Mouse (Mus musculus): Measurements from ENCODE around the gene Phf20.
A peak's percentile ranks its signal among the peaks of the same experiment; 100 is the strongest.

Phf20 gene

DNA sequence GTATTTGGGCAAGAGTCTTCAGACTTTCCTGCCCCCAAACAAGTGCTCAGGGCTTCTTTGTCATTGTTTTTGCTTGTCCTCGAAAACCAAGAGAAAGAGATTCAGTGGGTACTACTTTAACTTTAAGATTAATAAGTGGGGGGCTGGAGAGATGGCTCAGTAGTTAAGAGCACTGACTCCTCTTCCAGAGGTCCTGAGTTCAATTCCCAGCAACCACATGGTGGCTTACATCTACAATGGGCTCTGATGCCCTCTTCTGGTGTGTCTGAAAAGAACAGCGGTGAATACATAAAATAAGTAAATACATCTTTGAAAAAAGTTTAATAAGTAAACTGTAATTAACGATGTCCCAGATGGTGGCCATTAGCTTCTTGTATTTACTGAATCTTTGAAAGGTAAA is 116.9 kb downstream of the Phf20 start:
- no peak for DNase-seq (ENCODE audit: low read depth, low spot score)

DNA sequence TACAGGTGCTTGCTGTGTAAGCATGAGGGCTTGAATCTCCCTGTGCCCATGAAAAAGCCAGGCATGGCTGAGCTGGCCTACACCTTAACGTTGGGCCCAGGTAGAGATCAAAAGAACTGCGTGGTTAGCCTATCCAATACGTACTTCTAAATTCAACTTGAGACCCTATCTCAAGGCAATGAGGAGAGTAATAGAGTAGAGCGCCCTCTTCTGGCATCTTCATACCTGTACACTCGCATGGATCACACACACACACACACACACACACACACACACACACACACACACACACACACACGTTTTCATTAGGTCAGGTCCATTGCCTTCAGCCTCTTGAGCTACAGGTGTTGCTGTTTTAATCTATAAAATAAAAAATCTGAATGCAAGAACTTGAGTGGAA is 118.5 kb downstream of the Phf20 start:
- DNase-seq (ENCODE audit: low read depth, low spot score): no peak

DNA sequence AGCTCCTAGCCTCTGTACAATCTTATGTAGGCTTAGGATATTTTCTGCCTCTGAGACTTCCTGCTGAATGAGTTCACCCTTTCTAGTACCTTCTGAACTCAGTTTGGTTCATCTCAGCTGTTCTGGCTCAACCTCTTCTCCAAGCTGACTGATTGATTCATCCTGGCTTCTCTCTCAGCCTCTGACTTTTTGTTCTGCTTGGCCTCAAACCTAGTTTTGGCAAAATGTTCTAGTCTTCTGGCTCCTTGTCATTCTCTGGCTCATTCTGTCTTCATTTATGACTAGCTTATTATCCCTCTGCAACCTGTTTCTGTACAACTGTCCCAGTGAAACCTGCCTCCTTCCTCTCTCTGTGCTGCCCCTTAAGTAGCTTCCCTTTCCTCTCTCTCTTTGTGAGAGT is 122.2 kb downstream of the Phf20 start:
- no peak for DNase-seq (ENCODE audit: low read depth, low spot score)

DNA sequence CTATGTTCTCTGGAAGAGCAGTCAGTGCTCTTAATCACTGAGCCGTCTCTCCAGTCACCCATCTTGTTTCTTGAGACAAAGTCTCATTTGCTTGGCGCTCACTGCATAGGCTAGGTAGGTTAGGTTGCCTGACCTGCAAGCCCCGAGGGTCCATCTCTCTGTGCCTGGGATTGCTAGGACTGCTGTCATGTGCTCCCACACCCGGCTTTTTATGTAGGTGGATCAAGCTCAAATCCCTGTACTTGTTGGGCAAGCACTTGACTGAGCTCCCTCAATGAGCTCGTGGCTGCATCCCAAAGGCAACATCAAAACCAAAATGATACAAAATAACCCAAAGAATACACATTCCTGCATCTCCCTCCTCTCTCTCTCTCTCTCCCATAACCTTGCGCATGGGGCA is 125.3 kb downstream of the Phf20 start:
- DNase-seq (ENCODE audit: low read depth, low spot score): no peak

DNA sequence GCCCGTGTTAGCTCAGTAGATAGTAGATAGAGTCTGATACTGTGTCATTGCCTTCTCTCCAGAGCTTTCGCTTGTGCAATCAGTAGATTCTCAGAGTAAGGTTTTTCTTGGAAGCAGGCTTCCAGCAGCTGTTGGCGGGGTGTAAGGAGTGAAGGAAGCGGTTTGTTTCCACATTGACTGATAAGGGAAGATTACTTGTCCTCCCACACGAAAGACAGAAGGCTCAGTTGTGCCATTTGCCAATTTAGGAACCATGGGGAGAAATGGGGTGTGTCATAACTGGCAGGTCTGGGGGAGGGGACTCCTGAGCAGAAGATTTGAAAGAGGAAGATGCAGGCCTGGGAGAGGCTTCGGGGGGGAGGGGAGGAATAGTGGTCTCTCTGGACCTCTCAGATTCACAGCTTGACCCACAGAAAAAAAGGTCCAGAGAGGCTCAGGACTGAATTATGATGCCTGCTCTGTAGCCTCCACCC is 127.9 kb downstream of the Phf20 start:
- DNase-seq (ENCODE audit: low read depth, low spot score): peak; percentile 56

DNA sequence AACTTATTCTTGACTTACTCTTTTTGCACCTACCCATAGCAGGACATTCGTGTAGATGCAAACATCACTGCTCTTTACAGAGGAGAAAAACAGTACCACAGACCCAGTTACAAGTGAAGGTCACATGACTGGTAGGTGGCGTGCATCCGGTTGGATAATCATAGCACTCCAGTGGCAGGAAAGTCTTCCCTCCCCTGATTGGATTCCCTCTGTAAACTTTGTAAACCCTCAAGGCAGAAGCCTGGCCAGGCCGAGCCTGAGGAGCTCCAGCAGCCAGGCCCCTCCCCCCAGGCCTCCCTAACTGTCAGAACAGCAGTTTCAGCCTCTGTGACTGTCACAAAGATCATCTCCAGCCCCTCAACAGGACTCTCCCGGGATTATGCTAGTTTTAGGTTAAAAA is 128.4 kb downstream of the Phf20 start:
- DNase-seq (ENCODE audit: low read depth, low spot score): peak; percentile 37

DNA sequence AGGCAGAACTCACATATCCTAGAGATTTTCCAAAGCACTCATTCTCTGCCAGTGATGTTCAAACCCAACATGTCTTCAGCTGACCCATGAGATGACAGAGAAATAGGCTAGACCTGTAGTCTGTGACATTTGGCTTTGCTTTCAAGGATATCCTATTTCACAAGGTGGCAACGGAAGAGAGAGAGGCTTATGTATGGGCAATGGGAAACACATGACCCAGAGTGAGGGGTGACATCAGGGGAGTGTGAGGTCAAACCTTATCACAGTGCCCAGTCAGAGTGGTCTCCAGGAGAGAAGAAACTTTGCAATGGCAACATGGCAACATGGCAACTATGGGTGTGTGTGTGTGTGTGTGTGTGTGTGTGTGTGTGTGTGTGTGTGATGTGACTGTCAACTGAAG is 134.4 kb downstream of the Phf20 start:
- no peak for DNase-seq (ENCODE audit: low read depth, low spot score)

DNA sequence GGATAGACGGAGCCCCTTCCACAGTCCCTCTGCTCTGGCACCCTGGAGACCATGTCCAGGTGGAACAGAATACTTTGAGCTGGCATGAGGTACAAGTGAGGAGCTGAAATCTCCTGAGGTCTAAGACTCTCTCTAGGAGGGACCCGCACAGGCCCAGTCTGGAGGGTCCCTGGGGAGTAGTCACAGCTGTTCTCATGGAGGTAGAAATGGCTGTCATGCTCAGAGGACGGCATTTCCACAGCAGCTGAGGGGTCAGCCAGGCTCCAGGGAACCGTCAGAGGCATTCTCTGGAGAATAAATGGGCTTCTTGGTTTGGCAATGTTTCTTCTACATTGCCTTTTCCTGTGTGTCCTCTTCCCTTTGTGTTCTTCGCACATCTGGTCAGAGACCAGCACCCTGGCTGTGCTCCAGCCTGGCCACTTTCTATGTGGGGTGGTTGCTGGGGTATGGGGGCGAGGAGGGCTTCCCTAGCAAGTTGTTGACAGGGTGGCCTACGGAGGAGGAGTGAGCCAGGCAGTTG is 135.2 kb downstream of the Phf20 start:
- no peak for DNase-seq (ENCODE audit: low read depth, low spot score)

DNA sequence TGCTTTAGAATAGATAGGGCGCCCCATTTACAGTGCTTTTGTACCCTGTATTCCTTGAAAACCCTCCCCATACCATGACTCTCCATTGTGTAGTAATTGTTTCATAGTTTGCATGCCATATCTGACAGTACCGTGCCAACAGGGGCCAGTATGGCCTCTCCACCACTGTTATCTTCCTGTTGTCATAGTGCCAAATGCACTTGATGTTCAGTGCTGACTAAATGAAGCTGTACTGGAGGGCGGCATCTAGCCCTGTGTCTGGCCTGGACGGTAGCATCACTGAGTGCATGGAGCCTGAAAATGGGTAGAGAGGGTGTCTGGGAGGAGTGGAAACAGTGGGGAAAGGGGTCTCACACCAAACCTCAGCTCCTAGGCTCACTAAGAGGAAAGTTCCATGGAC is 143.8 kb downstream of the Phf20 start:
- DNase-seq (ENCODE audit: low read depth, low spot score): no peak

DNA sequence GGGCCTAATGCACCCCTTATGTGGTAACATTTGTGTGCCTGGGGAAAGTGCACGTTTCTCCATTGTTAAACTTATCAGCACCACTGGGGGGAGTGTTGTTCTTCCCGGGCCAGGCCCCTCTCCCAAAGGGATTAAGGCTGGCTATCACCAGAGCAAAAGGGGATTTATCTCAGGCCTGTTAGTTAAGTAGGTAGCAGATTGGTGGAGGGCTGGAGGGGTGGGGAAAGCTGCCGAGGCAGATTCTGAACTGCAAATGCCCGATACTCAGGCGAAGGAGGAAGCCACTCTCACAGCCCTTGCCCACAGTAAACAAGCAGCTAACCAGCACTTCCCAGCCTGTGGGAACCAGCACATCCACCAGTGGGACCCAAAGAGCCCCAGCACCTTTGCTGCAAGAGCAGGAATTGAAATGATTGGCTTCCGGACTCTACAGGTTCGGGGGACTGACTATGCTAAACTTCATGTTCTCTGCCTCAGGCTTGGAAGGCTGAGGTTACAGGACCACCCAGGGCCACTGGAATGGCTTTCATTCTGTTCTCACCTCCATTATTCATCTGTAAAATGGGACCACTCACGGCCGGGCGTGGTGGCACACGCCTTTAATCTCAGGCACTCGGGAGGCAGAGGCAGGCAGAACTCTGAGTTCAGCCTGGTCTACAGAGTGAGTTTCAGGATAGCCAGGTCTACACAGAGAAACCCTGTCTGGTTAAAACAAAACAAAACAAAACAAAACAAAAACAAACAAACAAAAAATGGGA is 148.7 kb downstream of the Phf20 start:
- DNase-seq (ENCODE audit: low read depth, low spot score): no peak

DNA sequence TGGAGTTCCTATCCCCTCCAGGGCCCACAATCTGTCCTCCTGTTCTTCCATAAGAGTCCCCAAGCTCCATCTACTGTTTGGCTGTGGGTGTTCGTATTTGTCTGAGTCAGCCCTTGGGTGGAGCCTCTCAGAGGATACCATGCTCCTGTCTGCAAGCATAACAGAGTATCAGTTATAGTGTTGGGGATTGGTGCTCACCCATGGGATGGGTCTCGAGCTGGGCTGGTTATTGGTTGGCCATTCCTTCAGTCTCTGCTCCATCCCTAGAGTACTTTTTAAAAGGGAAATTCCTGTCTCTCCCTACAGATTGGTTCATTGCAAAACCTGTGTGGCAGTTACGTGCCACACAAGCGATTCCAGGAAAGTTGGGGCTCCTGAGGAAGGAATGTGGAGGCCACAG is 152.5 kb downstream of the Phf20 start:
- DNase-seq (ENCODE audit: low read depth, low spot score): no peak

DNA sequence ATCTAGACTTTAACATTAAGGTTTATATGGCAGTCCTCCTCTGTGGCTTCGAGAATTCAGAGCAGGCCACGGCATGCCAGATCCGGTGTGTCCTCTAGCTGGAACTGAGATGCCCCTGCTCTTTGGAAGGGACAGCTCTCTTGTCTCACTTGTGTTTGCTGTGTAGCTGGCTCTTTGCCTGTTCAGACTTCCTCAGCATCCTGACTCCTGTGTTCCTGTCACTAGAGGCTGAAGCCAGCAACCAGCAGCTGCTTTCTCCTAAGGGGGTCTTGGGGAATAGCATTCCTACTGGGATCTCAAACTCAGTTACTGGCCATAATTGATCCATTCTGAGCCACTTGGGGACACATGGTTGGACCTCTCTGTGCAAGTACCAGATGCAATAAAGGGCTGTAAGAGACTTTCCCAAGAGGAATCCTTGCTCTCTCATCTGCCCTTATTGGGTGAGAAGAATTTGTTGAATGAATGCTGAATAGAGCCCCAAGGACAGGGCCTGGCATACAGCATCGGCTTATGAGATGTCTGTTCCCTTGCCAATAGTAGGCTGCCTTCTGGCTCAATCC is 153.1 kb downstream of the Phf20 start:
- DNase-seq (ENCODE audit: low read depth, low spot score): no peak

DNA sequence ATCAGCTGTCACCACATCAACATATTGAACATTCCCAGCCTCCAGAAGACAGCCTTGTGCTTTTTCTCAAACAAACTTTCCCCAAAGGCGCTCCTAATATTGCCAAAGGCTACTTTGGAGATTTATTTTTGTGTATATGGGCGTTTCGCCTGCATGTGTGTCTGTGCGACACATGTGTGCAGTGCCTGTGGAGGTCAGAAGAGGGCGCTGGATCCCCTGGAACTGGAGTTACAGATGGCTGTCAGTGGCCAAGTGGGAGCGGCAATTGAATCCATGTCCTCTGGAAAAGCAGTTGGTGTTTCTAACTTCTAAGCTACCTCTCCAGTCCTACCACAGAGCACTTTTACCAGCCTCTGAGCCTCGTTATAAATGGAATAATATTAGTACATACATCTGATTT is 155.0 kb downstream of the Phf20 start:
- DNase-seq (ENCODE audit: low read depth, low spot score): no peak

DNA sequence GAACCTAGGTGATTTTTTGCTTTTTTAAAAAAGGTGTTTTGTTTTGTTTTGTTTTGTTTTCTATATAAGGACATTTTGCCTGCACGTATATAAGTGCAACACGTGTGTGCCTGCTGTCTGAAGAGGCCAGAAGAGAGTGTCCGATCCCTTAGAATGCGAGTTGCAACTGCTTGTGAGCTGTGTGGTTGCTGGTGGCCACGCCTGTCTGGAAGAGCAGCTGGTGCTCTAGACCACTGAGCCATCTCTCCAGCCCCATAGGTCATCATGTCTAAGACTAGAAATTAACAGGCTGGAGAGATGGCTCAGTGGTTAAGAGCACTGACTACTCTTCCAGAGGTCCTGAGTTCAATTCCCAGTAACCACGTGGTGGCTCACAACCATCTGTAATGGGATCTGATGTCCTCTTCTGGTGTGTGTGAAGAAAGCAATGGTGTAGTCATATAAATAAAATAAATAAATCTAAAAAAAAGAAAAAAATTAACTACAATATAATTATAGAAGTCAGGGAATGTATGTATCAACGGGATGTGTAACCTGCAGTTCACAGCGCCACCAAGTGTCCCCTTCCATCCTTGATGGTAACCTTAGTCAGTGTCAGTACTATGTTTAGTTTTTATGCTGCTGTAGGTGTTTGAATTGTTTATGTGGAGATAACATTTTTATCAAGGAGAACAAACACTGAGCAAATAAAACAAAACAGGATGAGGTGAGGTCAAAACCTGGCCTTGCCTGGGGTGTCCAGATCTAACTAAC is 156.3 kb downstream of the Phf20 start:
- no peak for DNase-seq (ENCODE audit: low read depth, low spot score)

DNA sequence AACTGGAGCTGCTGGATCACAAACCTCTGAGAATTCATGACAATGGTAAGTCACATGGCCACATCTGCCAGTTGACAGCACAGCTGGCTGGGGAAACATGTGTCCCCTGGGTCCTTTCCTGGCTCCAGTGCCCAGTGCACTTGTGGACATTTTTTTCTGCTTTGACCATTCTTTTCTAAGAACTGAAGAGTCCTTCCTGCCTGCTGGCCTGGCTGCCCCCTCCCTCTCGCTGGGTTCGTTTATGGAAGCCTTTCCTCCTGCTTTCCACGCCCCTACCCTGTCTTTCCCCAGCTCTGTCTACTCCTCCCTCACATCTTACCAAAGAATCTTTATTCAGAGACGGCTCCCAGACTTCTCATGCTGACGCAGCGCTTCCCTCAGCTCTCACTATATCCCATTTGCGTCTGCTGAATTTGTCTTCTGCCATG is 157.0 kb downstream of the Phf20 start:
- DNase-seq (ENCODE audit: low read depth, low spot score): peak; percentile 44

DNA sequence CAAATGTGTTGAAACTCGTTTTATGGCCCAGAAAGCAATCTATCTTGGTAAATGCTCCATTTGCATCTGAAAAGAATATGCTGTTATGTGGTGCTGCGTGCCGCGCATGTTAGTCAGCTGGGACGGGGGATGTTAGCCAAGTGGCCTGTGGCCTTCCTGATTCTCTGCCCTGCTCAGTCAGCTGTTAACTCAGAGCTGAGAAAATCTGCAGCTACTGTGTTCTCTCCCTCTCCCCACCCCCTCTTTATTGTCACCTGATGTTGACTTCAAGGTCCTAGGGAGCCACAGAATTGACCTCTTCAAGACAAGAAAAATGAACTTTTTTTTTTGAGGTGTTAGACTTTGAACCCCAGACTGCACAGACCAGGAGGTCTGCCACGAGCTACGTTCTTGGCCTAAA is 159.8 kb downstream of the Phf20 start:
- no peak for DNase-seq (ENCODE audit: low read depth, low spot score)
